Mouse (Mus musculus) thymus, adult 2 months (tissue): ENCODE data around the gene Caln1. TPM values are rescaled to one million over a fixed set of nuclear protein-coding genes. Genes with fewer than 3 reads are reported as not detected.
"Not testable (repeated sequence)": the region's sequence is repeated elsewhere in the genome, so short reads cannot be mapped to it uniquely, and the experiment has no call there.

Experiments used
- DNase-seq: peaks from one replicate; pipeline ENCODE4 v3.0.0; 2021
- H3K27ac ChIP-seq: fragments of 200-500 bp; 2 replicates; pipeline ENCODE4 v1.5.1; 2012; ENCODE audit warnings: low read length, control low read depth; ENCODE audit not compliant: control insufficient read depth, insufficient read depth
- H3K27me3 ChIP-seq: fragments of 200-500 bp; 2 replicates; pipeline ENCODE4 v1.6.1; 2012; ENCODE audit warnings: mild to moderate bottlenecking, low read length, moderate library complexity, mixed read lengths; ENCODE audit not compliant: control insufficient read depth, insufficient read depth
- H3K36me3 ChIP-seq: fragments of 200-500 bp; 2 replicates; pipeline ENCODE4 v1.6.1; 2012; ENCODE audit warnings: mild to moderate bottlenecking, low read length, moderate library complexity; ENCODE audit not compliant: control insufficient read depth, insufficient read depth
- H3K4me1 ChIP-seq: fragments of 200-500 bp; replicated peaks from 2 replicates; pipeline ENCODE4 v1.6.1; 2012; ENCODE audit warnings: low read length; ENCODE audit not compliant: control insufficient read depth, insufficient read depth
- H3K4me3 ChIP-seq: fragments of 200-500 bp; 2 replicates; pipeline ENCODE4 v1.5.1; 2012; ENCODE audit warnings: mild to moderate bottlenecking, low read length, control low read depth, moderate library complexity; ENCODE audit not compliant: control insufficient read depth, insufficient read depth
- CTCF ChIP-seq: fragments of 200-500 bp; IDR thresholded peaks from 2 replicates; pipeline ENCODE4 v1.5.1; 2012; ENCODE audit warnings: mild to moderate bottlenecking, control low read depth, low read length, moderate library complexity, borderline replicate concordance; ENCODE audit not compliant: control insufficient read depth, poor library complexity, insufficient read depth; ENCODE audit errors: extremely low read depth
- POLR2A ChIP-seq: fragments of 200-500 bp; IDR thresholded peaks from 2 replicates; pipeline ENCODE4 v1.6.1; 2012; ENCODE audit warnings: mild to moderate bottlenecking, low read length, control low read depth, moderate library complexity; ENCODE audit not compliant: control insufficient read depth, poor library complexity, insufficient read depth; ENCODE audit errors: extremely low read depth
- WGBS: fragments of 180-500 bp; shearing (Covaris S2); methylation state at CpG from one replicate; pipeline ENCODE4 v1.1.7; 2018; 5-methylcytosine and 5-hydroxymethylcytosine counted together
- polyA plus RNA-seq: library from polyadenylated mRNA; depleted of rRNA; stranded (reverse); fragments of >200 nt; gene quantifications from 2 replicates; pipeline ENCODE4 v1.2.3, GENCODE M21; 2012

The Caln1 gene
- polyA plus RNA-seq, 1 experiment, result 0.01 TPM

DNA sequence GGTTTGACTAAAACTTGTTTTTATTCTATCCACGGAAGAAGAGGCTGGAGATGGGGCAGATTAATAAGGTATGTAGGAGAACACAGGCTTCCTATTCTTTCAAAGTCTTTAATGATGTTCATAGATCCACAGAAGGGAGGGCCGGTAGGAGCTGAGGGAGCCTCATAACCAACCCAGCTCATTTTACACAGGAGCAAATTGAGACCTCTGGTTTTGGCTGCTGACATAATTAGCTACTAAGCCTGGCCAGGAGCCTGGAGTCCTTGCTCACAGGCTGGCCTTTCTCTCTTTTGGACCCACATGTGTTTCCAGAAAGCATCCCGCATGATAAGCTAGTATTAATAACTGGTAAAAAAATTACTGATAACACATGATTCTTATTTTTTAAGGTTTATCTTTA, 245.0 kb downstream of the Caln1 start:
- DNase-seq, result no peak
- no peak overlapping the region for H3K27ac ChIP-seq
- H3K36me3 ChIP-seq, result no peaks in the 10 kb centered on the region
- no peak overlapping the region for H3K4me3 ChIP-seq
- TF ChIP-seq CTCF (no peak), POLR2A (no peak)
- no peaks in the 10 kb centered on the region for H3K27me3 ChIP-seq
- no peaks in the 10 kb centered on the region for H3K4me1 ChIP-seq
- WGBS, result 90% methylated on average over 3 of the region's 3 CpGs

DNA sequence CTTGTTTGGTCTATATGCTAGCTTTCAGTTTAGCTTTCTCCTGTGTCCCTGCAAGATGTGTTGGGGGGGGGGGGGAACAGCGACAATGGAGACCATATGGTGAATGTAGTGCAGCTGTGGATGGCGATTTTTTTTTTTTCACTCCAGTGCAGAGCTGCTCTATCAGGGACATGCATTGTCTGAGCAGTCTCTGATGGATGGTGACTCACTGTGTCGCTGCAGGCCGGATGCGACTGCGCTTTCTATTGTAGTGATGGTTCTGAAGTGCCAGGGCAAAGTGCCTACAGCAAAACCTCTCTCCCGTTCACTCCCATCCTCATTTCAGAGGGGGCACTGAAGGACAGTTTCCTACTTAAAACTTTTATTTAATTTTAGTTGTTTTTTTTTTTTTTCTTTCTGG, 250.8 kb downstream of the Caln1 start:
- 93% methylated on average over 7 of the region's 7 CpGs for WGBS
- no peak overlapping the region for H3K4me3 ChIP-seq
- no peak overlapping the region for H3K27ac ChIP-seq
- DNase-seq, result no peak
- TF ChIP-seq CTCF, result no peak
- H3K4me1 ChIP-seq, result no peaks in the 10 kb centered on the region
- no peaks in the 10 kb centered on the region for H3K36me3 ChIP-seq
- no peaks in the 10 kb centered on the region for H3K27me3 ChIP-seq

DNA sequence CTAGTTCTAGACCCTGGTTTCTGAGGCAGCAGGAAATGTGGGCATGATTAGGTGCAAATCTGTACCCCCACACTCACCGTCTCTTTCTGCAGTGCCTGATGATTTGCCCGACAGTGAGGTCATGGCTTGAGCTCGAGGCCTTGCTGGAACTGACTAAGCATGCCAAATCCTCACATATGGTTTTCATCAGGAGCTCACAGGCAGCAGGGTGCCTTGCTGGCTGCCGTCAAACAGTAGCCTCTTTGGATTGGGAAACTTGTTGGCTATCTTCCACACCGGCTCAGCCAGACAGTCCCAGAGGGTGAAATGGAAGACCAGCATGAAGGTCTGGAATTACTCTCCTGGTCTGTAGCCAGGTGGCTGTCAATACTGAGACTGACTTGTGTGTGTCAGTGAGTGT, 254.0 kb downstream of the Caln1 start:
- no peak for DNase-seq
- Histone ChIP-seq H3K4me3 (no peak overlapping the region), H3K36me3 (no peaks in the 10 kb centered on the region), H3K27ac (no peak overlapping the region), H3K4me1 (no peaks in the 10 kb centered on the region), H3K27me3 (no peaks in the 10 kb centered on the region)
- 86% methylated on average over 5 of the region's 5 CpGs for WGBS
- TF ChIP-seq POLR2A (no peak), CTCF (no peak)

DNA sequence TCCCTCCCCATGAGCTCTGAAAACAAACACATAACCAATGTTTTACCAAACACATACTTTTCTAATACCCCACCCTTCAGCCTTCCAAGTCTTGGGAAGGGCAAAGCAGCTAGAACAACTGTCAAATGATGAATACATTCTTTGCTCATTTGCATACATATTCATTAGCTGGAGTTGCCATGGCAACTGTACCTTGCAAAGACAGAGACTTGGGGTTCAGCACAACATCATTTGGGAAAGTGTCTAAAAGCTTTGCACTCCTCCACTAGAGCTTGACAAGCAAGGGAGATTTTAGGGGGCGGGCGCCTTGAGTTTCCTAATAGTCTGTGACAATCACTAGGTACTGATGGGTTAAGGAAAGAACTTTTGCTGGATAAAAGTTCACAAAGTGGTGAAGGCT, 258.5 kb downstream of the Caln1 start:
- H3K27me3 ChIP-seq, result no peaks in the 10 kb centered on the region
- 96% methylated on average over 2 of the region's 2 CpGs for WGBS
- no peak for TF ChIP-seq POLR2A
- TF ChIP-seq CTCF, result no peak
- H3K27ac ChIP-seq, result no peak overlapping the region
- H3K4me1 ChIP-seq, result no peaks in the 10 kb centered on the region
- H3K36me3 ChIP-seq, result no peaks in the 10 kb centered on the region
- no peak for DNase-seq
- H3K4me3 ChIP-seq, result no peak overlapping the region

DNA sequence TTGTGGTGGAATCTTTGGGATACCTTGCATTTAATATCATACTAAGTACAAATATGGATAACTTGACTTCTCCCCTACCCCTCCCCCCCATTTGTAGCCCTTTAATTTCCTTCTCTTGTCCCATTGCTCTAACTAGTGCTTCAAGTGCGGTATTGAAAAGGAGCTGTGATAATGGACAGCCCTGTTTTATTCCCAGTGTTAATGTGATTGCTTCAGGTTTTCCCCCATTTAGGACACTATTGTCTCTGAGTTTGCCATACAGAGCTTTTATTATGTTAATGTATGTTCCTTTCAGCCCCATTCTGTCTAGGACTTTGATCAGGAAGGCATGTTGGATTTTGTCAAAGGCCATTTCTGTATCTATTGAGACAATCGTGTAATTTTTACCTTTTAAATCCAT, 266.1 kb downstream of the Caln1 start:
- Histone ChIP-seq H3K4me3 (no peak overlapping the region), H3K27me3 (no peaks in the 10 kb centered on the region), H3K27ac (no peak overlapping the region), H3K4me1 (no peaks in the 10 kb centered on the region), H3K36me3 (no peaks in the 10 kb centered on the region)
- DNase-seq, result no peak
- TF ChIP-seq POLR2A (no peak), CTCF (no peak)
- WGBS, result 95% methylated on average over 2 of the region's 2 CpGs

DNA sequence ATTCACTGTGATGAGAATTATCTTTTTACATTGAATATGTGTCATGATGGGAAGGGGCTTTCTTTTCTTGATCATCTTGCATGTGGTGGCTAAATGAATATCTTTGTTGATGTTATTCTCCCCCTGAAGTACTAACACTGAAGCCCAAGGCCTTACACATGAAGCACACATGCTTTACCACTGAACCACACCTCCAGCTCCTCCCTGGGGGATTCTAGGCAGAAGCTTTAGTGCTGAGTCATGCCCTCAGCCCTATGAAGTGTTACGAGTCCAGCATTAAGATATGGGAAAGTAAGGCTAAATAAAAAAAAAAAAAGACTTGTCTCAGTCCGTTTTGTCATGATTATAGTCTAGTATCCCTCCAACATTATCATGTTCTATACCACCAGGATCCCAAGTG, 272.6 kb downstream of the Caln1 start:
- no peaks in the 10 kb centered on the region for H3K36me3 ChIP-seq
- no peaks in the 10 kb centered on the region for H3K27me3 ChIP-seq
- H3K4me1 ChIP-seq, result no peaks in the 10 kb centered on the region
- no peak overlapping the region for H3K27ac ChIP-seq
- DNase-seq, result no peak
- H3K4me3 ChIP-seq, result no peak overlapping the region
- 75% methylated on average over 2 of the region's 2 CpGs for WGBS
- TF ChIP-seq CTCF, result no peak
- TF ChIP-seq POLR2A, result no peak

DNA sequence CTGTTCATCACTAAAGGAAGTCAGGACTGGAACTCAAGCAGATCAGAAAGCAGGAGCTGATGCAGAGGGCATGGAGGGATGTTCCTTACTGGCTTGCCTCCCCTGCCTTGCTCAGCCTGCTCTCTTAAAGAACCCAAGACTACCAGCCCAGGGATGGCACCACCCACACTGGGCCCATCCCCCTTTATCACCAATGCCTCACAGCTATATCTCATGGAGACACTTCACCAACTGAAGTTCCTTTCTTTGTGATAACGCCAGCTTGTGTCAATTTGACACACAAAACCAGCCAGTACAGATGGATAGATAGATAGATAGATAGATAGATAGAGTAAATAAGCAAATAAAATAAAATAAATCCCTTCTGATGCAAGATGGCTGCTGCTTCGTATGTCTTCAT, 276.9 kb downstream of the Caln1 start:
- H3K36me3 ChIP-seq, DNase-seq, H3K4me3 ChIP-seq, H3K27ac ChIP-seq, H3K4me1 ChIP-seq, H3K27me3 ChIP-seq: not testable (repeated sequence)
- 76% methylated on average over 2 of the region's 2 CpGs for WGBS
